Mouse (Mus musculus) heart, embryonic 15.5 days (tissue): ENCODE measurements at regions not wholly inside any gene's neighbourhood (a gene's known extent, or its start where the extent isn't known, plus 50 kb on each side); places are given as distances from the start of the nearest gene placed in this dataset.
A peak's percentile ranks its signal among the peaks of the same experiment; 100 is the strongest.
"Not testable (repeated sequence)": the region's sequence is repeated elsewhere in the genome, so short reads cannot be mapped to it uniquely, and the experiment has no call there.

Experiments
- ATAC-seq: fragments of 200-750 bp; cut with Nextera tagmentation; replicated peaks from 2 replicates; pipeline ENCODE4 v1.8.0; 2017; ENCODE audit warnings: low read depth, moderate TSS enrichment; ENCODE audit not compliant: insufficient number of reproducible peaks, insufficient read depth, low FRiP score
- H3K27ac ChIP-seq: fragments of 300-500 bp; sonication (generic); 2 replicates; pipeline ENCODE4 v1.5.1; 2015; ENCODE audit warnings: mild to moderate bottlenecking, inconsistent platforms
- H3K27me3 ChIP-seq: fragments of 300-500 bp; sonication (generic); 2 replicates; pipeline ENCODE4 v1.6.1; 2015; ENCODE audit warnings: inconsistent platforms
- H3K36me3 ChIP-seq: fragments of 300-500 bp; sonication (generic); 2 replicates; pipeline ENCODE4 v1.6.1; 2015; ENCODE audit warnings: mild to moderate bottlenecking, inconsistent platforms
- H3K4me1 ChIP-seq: fragments of 300-500 bp; sonication (generic); replicated peaks from 2 replicates; pipeline ENCODE4 v1.6.1; 2015; ENCODE audit warnings: inconsistent platforms
- H3K4me2 ChIP-seq: fragments of 300-500 bp; sonication (generic); 2 replicates; pipeline ENCODE4 v1.6.1; 2015; ENCODE audit warnings: inconsistent platforms, mild to moderate bottlenecking, moderate library complexity
- H3K4me3 ChIP-seq: fragments of 300-500 bp; sonication (generic); 2 replicates; pipeline ENCODE4 v1.5.1; 2015; ENCODE audit warnings: mild to moderate bottlenecking, inconsistent platforms
- H3K9ac ChIP-seq: fragments of 300-500 bp; sonication (generic); 2 replicates; pipeline ENCODE4 v1.6.1; 2015; ENCODE audit warnings: mild to moderate bottlenecking, inconsistent platforms
- H3K9me3 ChIP-seq: fragments of 300-500 bp; sonication (generic); replicated peaks from 2 replicates; pipeline ENCODE4 v1.6.1; 2016; ENCODE audit warnings: inconsistent platforms
- WGBS: fragments of 180-500 bp; shearing (Covaris S2); methylation state at CpG from one replicate; pipeline ENCODE4 v1.1.7; 2015; ENCODE audit warnings: mixed read lengths; 5-methylcytosine and 5-hydroxymethylcytosine counted together

DNA sequence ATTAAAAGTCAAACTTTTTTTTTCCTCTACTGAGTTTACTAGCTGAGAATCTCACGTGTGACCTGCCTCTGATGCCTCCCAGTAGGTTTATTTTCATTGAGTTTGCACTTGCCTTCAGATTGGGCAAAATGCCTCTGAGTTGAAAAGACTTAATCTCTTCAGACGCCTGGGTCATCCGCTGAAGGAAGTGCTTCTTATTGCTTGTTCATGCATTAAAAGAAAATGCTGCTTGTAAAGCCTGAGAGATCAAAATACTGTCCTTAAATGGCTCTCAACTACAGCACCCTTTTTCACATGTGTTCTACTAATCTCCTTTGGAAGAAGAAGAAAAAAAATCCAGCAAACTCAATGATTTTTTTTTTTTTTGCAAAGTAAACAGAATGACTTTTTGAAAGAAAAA lies 351.5 kb downstream of the Kcnh5 start:
- H3K27ac ChIP-seq = no peak overlapping the region
- H3K4me3 ChIP-seq = no peak overlapping the region
- ATAC-seq = no peak
- H3K4me1 ChIP-seq = peaks cover 3% of the 10 kb centered on the region; the same call in 1 of the 2 replicates
- no peak overlapping the region for H3K4me2 ChIP-seq
- no peaks in the 10 kb centered on the region for H3K27me3 ChIP-seq
- H3K9ac ChIP-seq = no peak overlapping the region
- no peaks in the 10 kb centered on the region for H3K9me3 ChIP-seq
- no peaks in the 10 kb centered on the region for H3K36me3 ChIP-seq
- 42% methylated on average over 3 of the region's 3 CpGs for WGBS

- Histone ChIP-seq H3K9me3 (no peaks in the 10 kb centered on the region), H3K4me2 (no peak overlapping the region), H3K27ac (peak overlapping the region; percentile 46; the same call in 1 of the 2 replicates), H3K9ac (no peak overlapping the region), H3K27me3 (no peaks in the 10 kb centered on the region), H3K36me3 (no peaks in the 10 kb centered on the region), H3K4me3 (no peak overlapping the region), H3K4me1 (peaks cover 3% of the 10 kb centered on the region; the same call in 1 of the 2 replicates)
- WGBS = 23% methylated on average over 3 of the region's 3 CpGs
- peak; percentile 72; the same call in 1 of the 2 replicates for ATAC-seq
Observed at GRCm38 (mm10) chr12:74824735-74825494, 352.2 kb downstream of the Kcnh5 start.

DNA sequence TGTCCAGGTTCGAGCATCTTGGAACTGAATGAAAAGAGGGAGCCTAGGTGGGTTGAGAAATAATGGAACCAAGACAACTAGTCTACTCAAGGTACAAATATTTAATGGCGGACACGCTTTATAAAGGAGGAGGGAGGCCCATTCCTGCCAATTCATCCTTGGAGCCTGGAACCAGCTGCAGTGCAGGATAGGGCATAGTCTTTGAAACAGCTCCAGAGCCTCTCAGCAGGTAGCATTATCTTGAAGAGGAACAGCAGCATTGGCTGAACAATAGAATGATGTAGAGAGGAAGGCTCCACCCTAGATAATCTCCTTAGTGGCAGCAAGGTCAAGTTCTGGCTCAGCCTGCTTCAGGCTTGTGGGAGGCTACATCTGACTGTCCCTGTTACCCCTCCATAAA lies 361.0 kb downstream of the Kcnh5 start:
- not testable (repeated sequence) for ATAC-seq

GRCm38 (mm10) chr12:74808571-74808970 lies 368.6 kb downstream of the Kcnh5 start:
- H3K27ac ChIP-seq, H3K4me1 ChIP-seq, H3K4me2 ChIP-seq, H3K9me3 ChIP-seq, H3K27me3 ChIP-seq, H3K9ac ChIP-seq, H3K4me3 ChIP-seq, ATAC-seq, H3K36me3 ChIP-seq: not testable (repeated sequence)
- WGBS = 80% methylated on average over 2 of the region's 2 CpGs

More for the DNA sequence above, 361.0 kb downstream of the Kcnh5 start:
- H3K4me2 ChIP-seq, H3K9ac ChIP-seq, H3K27ac ChIP-seq, H3K27me3 ChIP-seq, H3K4me3 ChIP-seq, H3K36me3 ChIP-seq, H3K4me1 ChIP-seq, H3K9me3 ChIP-seq: not testable (repeated sequence)
- 87% methylated on average over 3 of the region's 3 CpGs for WGBS

- not testable (repeated sequence) for ATAC-seq
Observed at GRCm38 (mm10) chr12:74807926-74808325, 369.2 kb downstream of the Kcnh5 start.

DNA sequence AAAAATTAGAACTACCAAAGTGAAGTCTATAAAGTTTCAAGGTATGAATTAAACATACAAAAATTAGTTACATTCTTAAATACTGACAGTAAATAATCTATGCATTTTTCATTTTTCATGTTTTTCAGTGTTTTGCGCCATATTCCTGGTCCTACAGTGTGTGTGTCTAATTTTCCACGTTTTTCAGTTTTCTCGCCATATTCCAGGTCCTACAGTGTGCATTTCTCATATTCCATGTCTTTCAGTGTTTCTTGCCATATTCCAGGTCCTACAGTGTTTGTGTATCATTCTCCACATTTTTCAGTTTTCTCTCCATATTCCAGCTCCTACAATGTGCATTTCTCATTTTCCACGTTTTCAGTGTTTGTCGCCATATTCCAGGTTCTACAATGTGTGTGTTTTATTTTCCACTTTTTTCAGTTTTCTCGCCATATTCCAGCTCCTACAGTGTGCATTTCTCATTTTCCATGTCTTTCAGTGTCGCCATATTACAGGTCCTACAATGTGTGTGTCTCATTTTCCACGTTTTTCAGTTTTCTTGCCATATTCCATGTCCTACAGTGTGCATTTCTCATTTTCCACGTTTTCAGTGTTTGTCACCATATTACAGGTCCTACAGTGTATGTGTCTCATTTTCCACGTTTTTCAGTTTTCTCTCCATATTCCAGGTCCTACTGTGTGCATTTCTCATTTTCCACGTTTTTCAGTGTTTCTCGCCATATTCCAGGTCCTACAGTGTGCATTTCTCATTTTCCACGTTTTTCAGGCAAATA lies 373.2 kb downstream of the Kcnh5 start:
- no peak overlapping the region for H3K27ac ChIP-seq
- H3K36me3 ChIP-seq = no peaks in the 10 kb centered on the region
- H3K4me3 ChIP-seq = no peak overlapping the region
- H3K9ac ChIP-seq = no peak overlapping the region
- no peak overlapping the region for H3K4me2 ChIP-seq
- no peaks in the 10 kb centered on the region for H3K4me1 ChIP-seq
- H3K9me3 ChIP-seq = 0 out of 2 replicates have a peak, but pooled peaks cover 4% of the 10 kb centered on the region
- H3K27me3 ChIP-seq = no peaks in the 10 kb centered on the region
- 51% methylated on average over 13 of the region's 13 CpGs for WGBS
- no peak; the same call in 1 of the 2 replicates for ATAC-seq

More at GRCm38 (mm10) chr12:74807926-74808325, 369.2 kb downstream of the Kcnh5 start:
- not testable (repeated sequence) for H3K36me3 ChIP-seq, H3K27me3 ChIP-seq, H3K9ac ChIP-seq, H3K27ac ChIP-seq, H3K4me3 ChIP-seq, H3K4me1 ChIP-seq, H3K4me2 ChIP-seq, H3K9me3 ChIP-seq
- 90% methylated on average over 15 of the region's 15 CpGs for WGBS

DNA sequence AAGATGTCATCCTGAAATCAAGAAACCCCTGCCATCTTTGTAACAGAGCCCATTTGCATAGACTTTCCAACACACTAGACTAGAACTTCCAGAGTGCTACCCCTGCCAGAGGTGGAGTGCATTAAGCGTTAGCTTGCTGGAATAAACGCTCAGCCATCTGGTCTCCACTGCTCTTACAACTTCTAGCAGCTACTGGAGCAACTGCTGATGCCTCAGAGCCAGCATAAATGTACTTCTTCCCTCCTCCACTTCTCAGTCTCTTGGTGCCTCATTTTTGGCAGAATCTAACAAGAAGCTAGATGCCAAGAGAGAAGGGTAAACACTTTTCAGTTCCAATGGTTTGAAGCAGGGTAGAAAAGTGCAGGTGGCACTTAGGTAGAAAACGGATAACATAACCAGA lies 385.1 kb downstream of the Kcnh5 start:
- no peak for ATAC-seq
- no peak overlapping the region for H3K4me3 ChIP-seq
- H3K36me3 ChIP-seq = no peaks in the 10 kb centered on the region
- 75% methylated on average over 3 of the region's 3 CpGs for WGBS
- H3K4me1 ChIP-seq = no peaks in the 10 kb centered on the region
- no peak overlapping the region for H3K27ac ChIP-seq
- H3K9ac ChIP-seq = no peak overlapping the region
- H3K9me3 ChIP-seq = no peaks in the 10 kb centered on the region
- no peak overlapping the region for H3K4me2 ChIP-seq
- no peaks in the 10 kb centered on the region for H3K27me3 ChIP-seq

GRCm38 (mm10) chr12:74762284-74762683 lies 414.8 kb downstream of the Kcnh5 start:
- Histone ChIP-seq H3K9ac (no peak overlapping the region), H3K27ac (no peak overlapping the region), H3K9me3 (no peaks in the 10 kb centered on the region), H3K4me1 (no peaks in the 10 kb centered on the region), H3K4me2 (no peak overlapping the region), H3K4me3 (no peak overlapping the region), H3K36me3 (no peaks in the 10 kb centered on the region), H3K27me3 (no peaks in the 10 kb centered on the region)
- ATAC-seq = no peak
- 78% methylated on average over 1 of the region's 1 CpGs for WGBS

DNA sequence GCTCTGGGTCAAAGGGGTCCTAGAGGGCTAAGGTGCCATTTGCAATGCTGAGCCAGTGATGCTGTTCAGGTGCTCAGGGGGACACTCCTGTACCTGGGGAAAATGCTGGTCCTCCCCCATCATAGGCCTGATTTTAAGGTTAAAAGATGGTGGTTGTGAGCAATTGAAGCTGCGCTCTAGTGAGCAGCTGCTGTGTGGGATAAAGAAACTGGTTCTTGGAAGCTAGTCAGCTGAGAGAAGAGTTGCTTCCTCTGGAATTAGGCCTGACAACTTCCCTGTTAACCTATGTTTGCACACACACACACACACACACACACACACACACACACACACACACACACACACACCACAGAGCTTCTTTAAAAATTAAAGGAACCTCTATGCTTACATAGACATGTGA lies 428.9 kb upstream of the Gm11042 start:
- 100% methylated on average over 1 of the region's 1 CpGs for WGBS
- Histone ChIP-seq H3K27me3 (no peaks in the 10 kb centered on the region), H3K4me3 (no peak overlapping the region), H3K27ac (no peak overlapping the region), H3K4me1 (no peaks in the 10 kb centered on the region), H3K9me3 (no peaks in the 10 kb centered on the region), H3K36me3 (no peaks in the 10 kb centered on the region), H3K9ac (no peak overlapping the region), H3K4me2 (no peak overlapping the region)
- ATAC-seq = no peak

DNA sequence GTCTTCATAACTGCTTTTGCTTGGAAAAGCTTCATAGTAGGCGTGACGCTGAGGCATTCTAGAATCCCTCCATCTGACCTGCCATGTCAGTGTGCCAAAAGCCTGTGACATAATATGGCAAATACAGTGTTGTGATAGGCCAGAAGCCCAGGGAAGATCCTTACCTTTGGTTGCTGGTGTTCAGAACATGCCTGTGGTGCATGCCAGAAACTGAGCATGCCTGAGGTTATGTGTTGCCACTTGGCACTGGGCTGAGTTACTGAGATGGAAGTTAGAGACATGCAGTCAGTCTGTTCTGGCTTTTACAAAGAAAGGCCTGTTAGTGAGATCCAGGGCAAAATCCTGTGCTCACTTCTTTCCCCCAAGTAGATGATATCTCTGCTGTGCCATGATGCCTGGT lies 412.7 kb upstream of the Gm11042 start:
- Histone ChIP-seq H3K4me1 (no peaks in the 10 kb centered on the region), H3K36me3 (no peaks in the 10 kb centered on the region), H3K9me3 (no peaks in the 10 kb centered on the region), H3K4me3 (no peak overlapping the region), H3K27ac (no peak overlapping the region), H3K27me3 (no peaks in the 10 kb centered on the region), H3K4me2 (no peak overlapping the region), H3K9ac (no peak overlapping the region)
- WGBS = 97% methylated on average over 2 of the region's 2 CpGs
- no peak for ATAC-seq

DNA sequence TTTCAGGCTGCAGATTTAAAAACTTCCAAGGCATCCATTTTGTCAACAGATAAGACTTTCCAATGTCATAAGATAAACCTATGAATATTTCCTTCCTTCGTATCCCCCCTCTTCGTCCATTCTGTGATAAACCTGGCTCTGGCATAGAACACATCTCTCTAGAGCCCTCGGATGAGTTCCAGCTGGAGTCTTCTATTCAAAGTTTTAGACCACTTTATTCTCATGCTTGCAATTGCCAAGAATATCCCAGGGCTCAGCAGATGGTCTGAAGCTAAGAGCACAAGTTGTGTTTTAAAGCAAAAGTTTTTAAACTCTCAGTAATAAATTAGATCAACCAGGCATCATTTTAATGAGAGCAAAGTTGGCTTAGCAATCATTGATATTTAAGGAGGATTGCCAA lies 363.0 kb upstream of the Gm11042 start:
- H3K36me3 ChIP-seq = no peaks in the 10 kb centered on the region
- H3K9ac ChIP-seq = no peak overlapping the region
- no peaks in the 10 kb centered on the region for H3K27me3 ChIP-seq
- H3K9me3 ChIP-seq = no peaks in the 10 kb centered on the region
- H3K27ac ChIP-seq = no peak overlapping the region
- no peak overlapping the region for H3K4me2 ChIP-seq
- no peaks in the 10 kb centered on the region for H3K4me1 ChIP-seq
- 62% methylated on average over 3 of the region's 3 CpGs for WGBS
- ATAC-seq = no peak
- no peak overlapping the region for H3K4me3 ChIP-seq
